Mouse (Mus musculus): ENCODE results near the gene Gm45021. TPM values are rescaled to one million over a fixed set of nuclear protein-coding genes. Genes with fewer than 3 reads are reported as not detected.
A peak's percentile ranks its signal among the peaks of the same experiment; 100 is the strongest.

Gm45021 gene
- polyA plus RNA-seq, 1 experiment from 2014 or later: not detected

GRCm38 (mm10) chr6:48596545-48597232 lies 7.3 kb downstream of the Gm45021 start:
- Histone ChIP-seq H3K27ac (no peak overlapping the region), H3K36me3 (peaks cover 55% of the 10 kb centered on the region), H3K9ac (replicated peaks) (no peak overlapping the region), H3K27me3 (no peaks in the 10 kb centered on the region), H3K9me3 (peaks cover 34% of the 10 kb centered on the region), H3K4me3 (replicated peaks) (no peak overlapping the region), H3K4me2 (no peak overlapping the region), H3K4me1 (replicated peaks) (peaks cover 25% of the 10 kb centered on the region)
- ATAC-seq (ENCODE audit: insufficient number of reproducible peaks, insufficient read depth, low FRiP score, low TSS enrichment, low read depth): no peak
- 97% methylated on average over 45 of the region's 45 CpGs for WGBS

- no peak for ATAC-seq (ENCODE audit: insufficient number of reproducible peaks, insufficient read depth, low FRiP score, low TSS enrichment, low read depth)
- H3K27me3 ChIP-seq: no peaks in the 10 kb centered on the region
- no peak overlapping the region for H3K27ac ChIP-seq
- 97% methylated on average over 27 of the region's 27 CpGs for WGBS
- peaks cover 34% of the 10 kb centered on the region for H3K9me3 ChIP-seq
- peaks cover 25% of the 10 kb centered on the region for H3K4me1 ChIP-seq (replicated peaks)
- no peak overlapping the region for H3K9ac ChIP-seq (replicated peaks)
- H3K36me3 ChIP-seq: peaks cover 55% of the 10 kb centered on the region
- H3K4me3 ChIP-seq (replicated peaks): no peak overlapping the region
- no peak overlapping the region for H3K4me2 ChIP-seq
Measured at GRCm38 (mm10) chr6:48597233-48597625, 7.8 kb downstream of the Gm45021 start.

- WGBS: 87% methylated on average over 1 of the region's 1 CpGs
- Histone ChIP-seq H3K9ac (replicated peaks) (no peak overlapping the region), H3K27ac (0 out of 2 replicates have a peak overlapping the region, but pooled peaks have one; percentile 79), H3K4me2 (no peak overlapping the region), H3K4me1 (replicated peaks) (peaks cover 15% of the 10 kb centered on the region; the same call in 1 of the 2 replicates), H3K9me3 (peaks cover 29% of the 10 kb centered on the region), H3K36me3 (peaks cover 47% of the 10 kb centered on the region), H3K4me3 (replicated peaks) (no peak overlapping the region), H3K27me3 (no peaks in the 10 kb centered on the region)
- no peak for ATAC-seq (ENCODE audit: insufficient number of reproducible peaks, insufficient read depth, low FRiP score, low TSS enrichment, low read depth)
Measured at GRCm38 (mm10) chr6:48600594-48600993, 11.2 kb downstream of the Gm45021 start.

GRCm38 (mm10) chr6:48601271-48602079 lies 12.1 kb downstream of the Gm45021 start, which contains the start of gene Zfp775:
TSS of gene Zfp775 (plus strand) at chr6:48602063.
- Histone ChIP-seq H3K4me1 (replicated peaks) (peaks cover 15% of the 10 kb centered on the region; the same call in 1 of the 2 replicates), H3K4me2 (peak within 1 kb of the TSS; percentile 84), H3K27ac (peak within 1 kb of the TSS; percentile 79), H3K27me3 (no peaks in the 10 kb centered on the region), H3K9ac (replicated peaks) (peak within 1 kb of the TSS; percentile 83), H3K36me3 (peaks cover 38% of the 10 kb centered on the region), H3K4me3 (replicated peaks) (peak within 1 kb of the TSS; percentile 66), H3K9me3 (peaks cover 20% of the 10 kb centered on the region)
- peak; percentile 99 for ATAC-seq (ENCODE audit: insufficient number of reproducible peaks, insufficient read depth, low FRiP score, low TSS enrichment, low read depth)
- 4% methylated on average over 42 of the region's 42 CpGs for WGBS

GRCm38 (mm10) chr6:48602080-48602741 lies 12.8 kb downstream of the Gm45021 start:
- peak overlapping the region; percentile 83 for H3K9ac ChIP-seq (replicated peaks)
- ATAC-seq (ENCODE audit: insufficient number of reproducible peaks, insufficient read depth, low FRiP score, low TSS enrichment, low read depth): peak; percentile 78
- peak overlapping the region; percentile 66 for H3K4me3 ChIP-seq (replicated peaks)
- WGBS: under 1% methylated on average over 28 of the region's 28 CpGs
- H3K4me1 ChIP-seq (replicated peaks): peaks cover 15% of the 10 kb centered on the region; the same call in 1 of the 2 replicates
- H3K36me3 ChIP-seq: peaks cover 31% of the 10 kb centered on the region
- peaks cover 13% of the 10 kb centered on the region for H3K9me3 ChIP-seq
- peak overlapping the region; percentile 84 for H3K4me2 ChIP-seq
- peak overlapping the region; percentile 79 for H3K27ac ChIP-seq
- no peaks in the 10 kb centered on the region for H3K27me3 ChIP-seq

GRCm38 (mm10) chr6:48608124-48608523 lies 18.7 kb downstream of the Gm45021 start:
- H3K4me2 ChIP-seq: no peak overlapping the region
- no peaks in the 10 kb centered on the region for H3K4me1 ChIP-seq (replicated peaks)
- H3K4me3 ChIP-seq (replicated peaks): no peak overlapping the region
- no peaks in the 10 kb centered on the region for H3K9me3 ChIP-seq
- no peaks in the 10 kb centered on the region for H3K27me3 ChIP-seq
- 72% methylated on average over 2 of the region's 2 CpGs for WGBS
- ATAC-seq (ENCODE audit: insufficient number of reproducible peaks, insufficient read depth, low FRiP score, low TSS enrichment, low read depth): no peak
- H3K36me3 ChIP-seq: peaks cover 3% of the 10 kb centered on the region; the same call in 1 of the 2 replicates
- H3K9ac ChIP-seq (replicated peaks): no peak overlapping the region
- H3K27ac ChIP-seq: no peak overlapping the region

GRCm38 (mm10) chr6:48609512-48609911 lies 20.1 kb downstream of the Gm45021 start:
- H3K36me3 ChIP-seq: peaks cover 17% of the 10 kb centered on the region
- ATAC-seq (ENCODE audit: insufficient number of reproducible peaks, insufficient read depth, low FRiP score, low TSS enrichment, low read depth): no peak
- WGBS: 73% methylated on average over 7 of the region's 7 CpGs
- H3K4me2 ChIP-seq: no peak overlapping the region
- no peaks in the 10 kb centered on the region for H3K4me1 ChIP-seq (replicated peaks)
- no peak overlapping the region for H3K27ac ChIP-seq
- H3K27me3 ChIP-seq: no peaks in the 10 kb centered on the region
- H3K4me3 ChIP-seq (replicated peaks): no peak overlapping the region
- no peak overlapping the region for H3K9ac ChIP-seq (replicated peaks)
- H3K9me3 ChIP-seq: no peaks in the 10 kb centered on the region

GRCm38 (mm10) chr6:48610657-48611056 lies 21.2 kb downstream of the Gm45021 start:
- Histone ChIP-seq H3K9me3 (no peaks in the 10 kb centered on the region), H3K36me3 (peaks cover 26% of the 10 kb centered on the region), H3K4me3 (replicated peaks) (no peak overlapping the region), H3K27ac (no peak overlapping the region), H3K4me2 (no peak overlapping the region), H3K27me3 (no peaks in the 10 kb centered on the region), H3K4me1 (replicated peaks) (no peaks in the 10 kb centered on the region), H3K9ac (replicated peaks) (no peak overlapping the region)
- ATAC-seq (ENCODE audit: insufficient number of reproducible peaks, insufficient read depth, low FRiP score, low TSS enrichment, low read depth): no peak
- WGBS: 87% methylated on average over 3 of the region's 3 CpGs

GRCm38 (mm10) chr6:48613464-48613863 lies 24.1 kb downstream of the Gm45021 start:
- Histone ChIP-seq H3K9ac (replicated peaks) (no peak overlapping the region), H3K27ac (no peak overlapping the region), H3K4me3 (replicated peaks) (no peak overlapping the region), H3K4me2 (no peak overlapping the region), H3K36me3 (peaks cover 33% of the 10 kb centered on the region), H3K27me3 (no peaks in the 10 kb centered on the region), H3K9me3 (no peaks in the 10 kb centered on the region), H3K4me1 (replicated peaks) (no peaks in the 10 kb centered on the region)
- ATAC-seq (ENCODE audit: insufficient number of reproducible peaks, insufficient read depth, low FRiP score, low TSS enrichment, low read depth): no peak
- 79% methylated on average over 4 of the region's 4 CpGs for WGBS

GRCm38 (mm10) chr6:48614756-48615155 lies 25.3 kb downstream of the Gm45021 start:
- no peak for ATAC-seq (ENCODE audit: insufficient number of reproducible peaks, insufficient read depth, low FRiP score, low TSS enrichment, low read depth)
- Histone ChIP-seq H3K4me3 (replicated peaks) (no peak overlapping the region), H3K9me3 (no peaks in the 10 kb centered on the region), H3K36me3 (peaks cover 42% of the 10 kb centered on the region), H3K4me1 (replicated peaks) (no peaks in the 10 kb centered on the region), H3K4me2 (no peak overlapping the region), H3K27ac (no peak overlapping the region), H3K9ac (replicated peaks) (no peak overlapping the region), H3K27me3 (no peaks in the 10 kb centered on the region)
- 90% methylated on average over 5 of the region's 5 CpGs for WGBS

- H3K9me3 ChIP-seq: no peaks in the 10 kb centered on the region
- H3K27ac ChIP-seq: no peak overlapping the region
- peaks cover 42% of the 10 kb centered on the region for H3K36me3 ChIP-seq
- 93% methylated on average over 30 of the region's 30 CpGs for WGBS
- H3K4me1 ChIP-seq (replicated peaks): no peaks in the 10 kb centered on the region
- H3K4me3 ChIP-seq (replicated peaks): no peak overlapping the region
- H3K4me2 ChIP-seq: no peak overlapping the region
- no peak for ATAC-seq (ENCODE audit: insufficient number of reproducible peaks, insufficient read depth, low FRiP score, low TSS enrichment, low read depth)
- peaks cover 2% of the 10 kb centered on the region; the same call in 1 of the 2 replicates for H3K27me3 ChIP-seq
- no peak overlapping the region for H3K9ac ChIP-seq (replicated peaks)
Measured at GRCm38 (mm10) chr6:48620031-48620430, 30.6 kb downstream of the Gm45021 start.

Data from limb, embryonic 12.5 days (tissue).